Mouse (Mus musculus) thymus, adult 2 months (tissue): ENCODE results near the gene Gm20388. TPM values are rescaled to one million over a fixed set of nuclear protein-coding genes. Genes with fewer than 3 reads are reported as not detected.

Experiments used
- DNase-seq: peaks from one replicate; pipeline ENCODE4 v3.0.0; 2021
- H3K27ac ChIP-seq: fragments of 200-500 bp; 2 replicates; pipeline ENCODE4 v1.5.1; 2012; ENCODE audit warnings: low read length, control low read depth; ENCODE audit not compliant: control insufficient read depth, insufficient read depth
- H3K27me3 ChIP-seq: fragments of 200-500 bp; 2 replicates; pipeline ENCODE4 v1.6.1; 2012; ENCODE audit warnings: mild to moderate bottlenecking, low read length, moderate library complexity, mixed read lengths; ENCODE audit not compliant: control insufficient read depth, insufficient read depth
- H3K36me3 ChIP-seq: fragments of 200-500 bp; 2 replicates; pipeline ENCODE4 v1.6.1; 2012; ENCODE audit warnings: mild to moderate bottlenecking, low read length, moderate library complexity; ENCODE audit not compliant: control insufficient read depth, insufficient read depth
- H3K4me1 ChIP-seq: fragments of 200-500 bp; replicated peaks from 2 replicates; pipeline ENCODE4 v1.6.1; 2012; ENCODE audit warnings: low read length; ENCODE audit not compliant: control insufficient read depth, insufficient read depth
- H3K4me3 ChIP-seq: fragments of 200-500 bp; 2 replicates; pipeline ENCODE4 v1.5.1; 2012; ENCODE audit warnings: mild to moderate bottlenecking, low read length, control low read depth, moderate library complexity; ENCODE audit not compliant: control insufficient read depth, insufficient read depth
- CTCF ChIP-seq: fragments of 200-500 bp; IDR thresholded peaks from 2 replicates; pipeline ENCODE4 v1.5.1; 2012; ENCODE audit warnings: mild to moderate bottlenecking, control low read depth, low read length, moderate library complexity, borderline replicate concordance; ENCODE audit not compliant: control insufficient read depth, poor library complexity, insufficient read depth; ENCODE audit errors: extremely low read depth
- POLR2A ChIP-seq: fragments of 200-500 bp; IDR thresholded peaks from 2 replicates; pipeline ENCODE4 v1.6.1; 2012; ENCODE audit warnings: mild to moderate bottlenecking, low read length, control low read depth, moderate library complexity; ENCODE audit not compliant: control insufficient read depth, poor library complexity, insufficient read depth; ENCODE audit errors: extremely low read depth
- WGBS: fragments of 180-500 bp; shearing (Covaris S2); methylation state at CpG from one replicate; pipeline ENCODE4 v1.1.7; 2018; 5-methylcytosine and 5-hydroxymethylcytosine counted together
- polyA plus RNA-seq: library from polyadenylated mRNA; depleted of rRNA; stranded (reverse); fragments of >200 nt; gene quantifications from 2 replicates; pipeline ENCODE4 v1.2.3, GENCODE M21; 2012

Gm20388 gene
- polyA plus RNA-seq, 1 experiment = 103 TPM

DNA sequence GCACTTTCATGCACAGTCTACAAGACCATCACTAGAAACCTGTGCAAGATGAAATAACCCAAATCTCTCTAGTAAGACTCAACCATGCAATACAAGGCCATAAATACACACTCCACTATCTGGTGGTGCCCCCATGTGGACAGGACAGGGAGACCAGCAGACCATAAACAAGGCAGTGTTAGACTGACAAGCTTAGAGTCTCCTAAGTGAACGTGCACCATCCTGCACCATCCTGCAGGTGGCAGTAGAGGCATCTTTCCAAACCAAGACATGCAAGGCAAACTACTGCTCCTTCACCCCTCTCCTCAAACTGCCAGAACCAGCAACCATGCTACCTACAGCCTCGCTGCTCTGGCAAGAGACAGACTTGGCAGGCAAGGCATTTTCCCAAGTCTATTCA is 4014.1 kb downstream of the Gm20388 start:
- H3K36me3 ChIP-seq = peaks cover 19% of the 10 kb centered on the region
- H3K4me3 ChIP-seq = no peak overlapping the region
- H3K27ac ChIP-seq = no peak overlapping the region
- WGBS = 9% methylated on average over 2 of the region's 2 CpGs
- H3K4me1 ChIP-seq = no peaks in the 10 kb centered on the region
- DNase-seq = peak; percentile 82
- TF ChIP-seq CTCF (peak; percentile 53; the same call in 1 of the 2 replicates), POLR2A (no peak)
- no peaks in the 10 kb centered on the region for H3K27me3 ChIP-seq

DNA sequence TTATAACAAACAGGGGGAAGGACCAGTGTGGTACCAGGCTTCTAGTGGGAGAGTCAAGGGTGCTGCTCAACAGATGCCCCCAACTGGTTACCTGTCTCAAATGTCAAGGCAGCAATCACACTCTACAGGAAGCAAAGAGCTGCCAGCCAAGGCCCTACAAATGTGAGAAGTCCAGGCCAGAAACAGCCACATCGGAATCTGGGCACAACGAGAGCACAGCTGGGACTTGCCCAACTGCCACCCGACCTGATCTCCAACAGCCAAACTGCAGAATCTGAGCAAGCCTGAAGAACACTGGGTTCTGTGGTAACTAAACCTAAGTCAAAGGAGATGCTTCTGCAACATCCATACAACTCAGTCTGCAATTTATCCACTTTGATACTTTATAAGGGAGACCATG is 4015.0 kb downstream of the Gm20388 start:
- H3K4me3 ChIP-seq = no peak overlapping the region
- H3K27me3 ChIP-seq = no peaks in the 10 kb centered on the region
- no peak for TF ChIP-seq CTCF
- no peaks in the 10 kb centered on the region for H3K4me1 ChIP-seq
- WGBS = 100% methylated on average over 3 of the region's 3 CpGs
- no peak for DNase-seq
- no peak overlapping the region for H3K27ac ChIP-seq
- peaks cover 16% of the 10 kb centered on the region for H3K36me3 ChIP-seq

DNA sequence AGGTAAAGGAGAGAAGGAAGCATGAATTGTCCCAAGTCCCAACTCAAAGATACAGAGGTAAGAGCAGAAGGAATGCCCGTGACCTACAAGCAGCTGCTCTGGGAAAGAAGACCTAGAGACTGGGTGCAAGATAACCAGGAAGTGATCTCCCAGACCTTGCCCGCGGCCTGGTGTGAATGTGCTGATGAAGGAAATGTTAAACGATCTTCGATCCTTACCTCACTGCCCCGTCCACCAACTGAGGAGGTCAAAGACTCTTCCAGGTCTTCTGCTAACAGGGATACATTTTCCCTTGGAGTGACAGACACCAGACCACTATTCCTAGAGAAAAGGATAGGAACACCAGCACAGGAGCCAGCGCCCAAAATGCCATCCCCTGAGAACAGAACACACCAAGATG is 4018.4 kb downstream of the Gm20388 start:
- Histone ChIP-seq H3K4me1 (no peaks in the 10 kb centered on the region), H3K4me3 (no peak overlapping the region), H3K36me3 (peaks cover 10% of the 10 kb centered on the region), H3K27me3 (no peaks in the 10 kb centered on the region), H3K27ac (no peak overlapping the region)
- 95% methylated on average over 7 of the region's 7 CpGs for WGBS
- DNase-seq = no peak
- TF ChIP-seq CTCF = no peak
- TF ChIP-seq POLR2A = no peak

DNA sequence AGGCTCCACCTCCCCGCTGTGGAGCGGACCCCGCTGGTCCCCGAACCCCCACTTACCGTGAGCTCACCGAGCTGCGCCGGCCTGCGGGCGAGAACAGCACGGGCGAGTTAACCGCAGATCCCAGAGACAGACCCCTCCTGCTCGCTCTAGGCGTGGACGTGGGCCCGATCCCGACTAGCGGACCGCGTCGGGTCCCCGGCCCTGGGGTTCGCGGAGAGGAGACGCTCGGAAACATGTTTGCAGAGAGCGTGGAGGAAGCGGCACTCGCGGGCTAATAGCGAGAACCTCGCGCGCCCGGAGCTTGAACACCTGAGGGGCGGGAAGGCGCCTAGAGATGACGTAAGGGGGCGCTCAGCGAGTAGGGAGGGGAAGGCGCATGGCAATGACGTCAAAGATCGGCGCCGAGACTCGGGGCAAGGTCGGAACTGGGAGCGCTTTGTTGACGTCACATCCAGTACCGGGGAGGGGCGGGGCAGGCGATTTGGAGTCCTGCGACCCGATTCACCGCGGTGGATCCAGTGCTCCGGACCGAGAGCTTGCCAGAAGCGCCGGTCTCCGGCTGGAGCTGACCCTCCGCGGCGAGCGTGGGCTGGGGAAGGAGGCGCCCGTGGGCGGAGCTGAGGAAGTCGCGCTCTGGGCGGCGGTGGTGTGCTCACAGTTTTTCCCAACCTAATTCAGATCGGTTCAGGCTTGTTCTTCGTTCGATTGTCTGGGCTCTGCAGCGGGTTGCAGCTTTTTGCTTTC is 4038.5 kb downstream of the Gm20388 start, which contains the start of gene Nup133:
Gene Nup133, minus strand, starts transcription at position 324 of the 744 bp plus-strand sequence.
- Histone ChIP-seq H3K27ac (peak within 1 kb of the TSS; percentile 32; the same call in 1 of the 2 replicates), H3K4me3 (peak within 1 kb of the TSS; percentile 86), H3K27me3 (no peaks in the 10 kb centered on the region), H3K4me1 (peaks cover 3% of the 10 kb centered on the region; the same call in 1 of the 2 replicates), H3K36me3 (no peaks in the 10 kb centered on the region)
- TF ChIP-seq CTCF (no peak), POLR2A (peak; percentile 42)
- peak; percentile 99 for DNase-seq
- under 1% methylated on average over 77 of the region's 77 CpGs for WGBS

DNA sequence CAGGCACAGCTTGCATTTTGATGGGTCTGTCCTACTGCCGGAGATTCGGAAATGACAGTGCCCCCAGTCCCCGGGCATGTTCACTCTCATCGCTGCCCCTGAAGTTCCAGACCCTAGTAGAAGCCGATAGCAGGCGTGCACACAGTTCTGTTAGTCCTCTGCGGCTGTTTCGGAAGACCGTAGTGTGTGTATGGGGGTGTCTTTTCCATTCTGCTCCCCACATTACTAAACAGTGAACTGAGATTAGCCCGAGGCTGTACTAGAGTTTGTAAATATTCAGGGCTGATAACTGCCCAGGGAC is 4039.0 kb downstream of the Gm20388 start:
- Histone ChIP-seq H3K27ac (peak overlapping the region; percentile 32; the same call in 1 of the 2 replicates), H3K4me1 (peaks cover 3% of the 10 kb centered on the region; the same call in 1 of the 2 replicates), H3K4me3 (peak overlapping the region; percentile 86), H3K27me3 (no peaks in the 10 kb centered on the region), H3K36me3 (no peaks in the 10 kb centered on the region)
- no peak for DNase-seq
- TF ChIP-seq CTCF (no peak), POLR2A (no peak)
- WGBS = 2% methylated on average over 10 of the region's 10 CpGs

DNA sequence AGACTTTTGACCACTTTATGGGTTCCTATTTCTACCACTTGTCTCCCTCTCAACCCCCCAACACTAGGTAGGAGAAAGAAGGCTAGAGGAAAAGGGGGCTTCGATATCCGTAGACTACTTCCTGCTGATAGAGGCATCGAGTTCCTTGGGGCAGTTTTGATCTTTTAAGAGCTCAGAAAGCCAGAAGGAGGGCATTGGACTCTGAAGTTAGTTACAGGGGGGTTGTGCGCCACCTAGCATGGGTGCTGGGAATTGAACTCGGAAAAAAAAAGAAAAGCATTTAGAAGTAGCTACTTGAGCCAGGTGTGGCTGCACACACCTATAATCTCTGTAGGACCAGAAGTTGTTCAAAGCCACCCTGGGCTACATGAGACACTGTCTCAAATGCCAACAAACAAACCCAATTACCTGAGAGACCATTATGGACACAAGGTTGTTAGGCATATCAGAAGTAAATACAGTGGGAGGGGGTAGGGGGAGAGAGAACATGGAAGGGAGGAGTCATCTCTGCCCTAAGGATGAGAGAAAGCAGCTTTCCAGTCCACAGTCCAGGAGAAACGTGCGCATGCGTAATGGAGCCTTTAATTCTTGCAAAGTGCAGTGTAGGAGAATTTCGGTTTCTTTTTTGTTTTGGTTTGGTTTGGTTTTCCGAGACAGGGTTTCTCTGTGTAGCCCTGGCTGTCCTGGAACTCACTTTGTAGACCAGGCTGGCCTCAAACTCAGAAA is 4039.6 kb downstream of the Gm20388 start:
- Histone ChIP-seq H3K4me3 (peak overlapping the region; percentile 86; the same call in 1 of the 2 replicates), H3K27me3 (no peaks in the 10 kb centered on the region), H3K36me3 (no peaks in the 10 kb centered on the region), H3K4me1 (peaks cover 3% of the 10 kb centered on the region; the same call in 1 of the 2 replicates), H3K27ac (no peak overlapping the region)
- 33% methylated on average over 10 of the region's 10 CpGs for WGBS
- TF ChIP-seq CTCF = no peak
- no peak for TF ChIP-seq POLR2A
- DNase-seq = peak; percentile 70
